In genomic region chr1:165874645-165875044, GRCm38 (mm10) we compare ENCODE assay signal across 20 mouse cellular contexts.
DNase-seq lines count a peak whose midpoint lies in the region; ATAC-seq lines count a peak whose summit lies in the region.
"Had no signal": no experiment of that assay in that cellular context is flagged by ENCODE, and none has a peak within 500 bp of the region (broad histone marks: within the 10 kb centered on the region; RNA-seq: fewer than 3 reads in every experiment).

No protein-coding gene starts in this region.

- no peak overlapping the region for H3K4me3 ChIP-seq in heart, embryonic 11.5 days (ENCODE audit: low read depth, low read length)
- no peak overlapping the region for H3K4me3 ChIP-seq in lung, embryonic 16.5 days (ENCODE audit: low read length)
- no peak overlapping the region for H3K4me3 ChIP-seq in stomach, embryonic 14.5 days (ENCODE audit: low read depth, low read length)
- H3K4me3 ChIP-seq in kidney, embryonic 15.5 days (replicated peaks) = no peak overlapping the region
- H3K4me3 ChIP-seq: embryonic facial prominence, embryonic 10.5 days; erythroblast, embryonic 14.5 days; hindbrain, embryonic 13.5 days; liver, embryonic 15.5 days had no signal

- H3K27me3 ChIP-seq in heart, embryonic 11.5 days (ENCODE audit: control insufficient read depth, insufficient read depth, low read length) = no peaks in the 10 kb centered on the region
- no peaks in the 10 kb centered on the region for H3K27me3 ChIP-seq in lung, embryonic 16.5 days (ENCODE audit: control insufficient read depth, insufficient read depth, low read depth, low read length)
- H3K27me3 ChIP-seq in stomach, embryonic 14.5 days (ENCODE audit: control insufficient read depth, insufficient read depth, low read length) = no peaks in the 10 kb centered on the region
- no peaks in the 10 kb centered on the region for H3K27me3 ChIP-seq in kidney, embryonic 15.5 days
- H3K27me3 ChIP-seq: hindbrain, embryonic 13.5 days; liver, embryonic 15.5 days had no signal

- peaks cover 2% of the 10 kb centered on the region; the same call in 1 of the 2 replicates for H3K36me3 ChIP-seq in heart, embryonic 11.5 days (ENCODE audit: control insufficient read depth, insufficient read depth, low read length)
- H3K36me3 ChIP-seq in lung, embryonic 16.5 days (ENCODE audit: control insufficient read depth, insufficient read depth, low read length) = peaks cover 7% of the 10 kb centered on the region; the same call in 1 of the 2 replicates
- peaks cover 11% of the 10 kb centered on the region for H3K36me3 ChIP-seq in stomach, embryonic 14.5 days (ENCODE audit: control insufficient read depth, insufficient read depth, low read length)
- peaks cover 39% of the 10 kb centered on the region for H3K36me3 ChIP-seq in kidney, embryonic 15.5 days

- 43% methylated on average over 8 of the region's 8 CpGs for WGBS in heart, embryonic 11.5 days (ENCODE audit: insufficient replicate concordance)
- 35% methylated on average over 8 of the region's 8 CpGs for WGBS in lung, embryonic 16.5 days
- 52% methylated on average over 8 of the region's 8 CpGs for WGBS in stomach, embryonic 14.5 days
- 51% methylated on average over 8 of the region's 8 CpGs for WGBS in kidney, embryonic 15.5 days

- peak; percentile 85 for DNase-seq in heart, adult 11 months
- DNase-seq in brain, adult 2 months (ENCODE audit: low read depth, low spot score) = peak; percentile 31
- no peak for DNase-seq in layer of hippocampus, adult 9-11 months
- no peak for DNase-seq in adrenal gland, postnatal 4 days (ENCODE audit: low spot score in 2 of 2)
- DNase-seq: adrenal gland, postnatal 10 days; B cell, adult 2 months; cerebellum, adult 9-11 months; kidney, adult 2 months; kidney, postnatal 36 days; layer of hippocampus, postnatal 36 days; right cerebral cortex, adult 18-20 months; spleen, adult 18-20 months had no signal

- H3K27ac ChIP-seq in heart, embryonic 11.5 days (ENCODE audit: low read depth, low read length) = no peak overlapping the region
- H3K27ac ChIP-seq in lung, embryonic 16.5 days (ENCODE audit: low read length) = no peak overlapping the region; the same call in 1 of the 2 replicates
- no peak overlapping the region for H3K27ac ChIP-seq in stomach, embryonic 14.5 days (ENCODE audit: low read length)
- H3K27ac ChIP-seq in kidney, embryonic 15.5 days = no peak overlapping the region
- H3K27ac ChIP-seq: embryonic facial prominence, embryonic 10.5 days; hindbrain, embryonic 13.5 days; liver, embryonic 15.5 days had no signal

- no peak overlapping the region for H3K9ac ChIP-seq in heart, embryonic 11.5 days (ENCODE audit: low read depth, low read length)
- H3K9ac ChIP-seq in lung, embryonic 16.5 days (ENCODE audit: low read length) = no peak overlapping the region
- no peak overlapping the region for H3K9ac ChIP-seq in stomach, embryonic 14.5 days (replicated peaks; ENCODE audit: low read depth, low read length)
- no peak overlapping the region for H3K9ac ChIP-seq in kidney, embryonic 15.5 days
- H3K9ac ChIP-seq: hindbrain, embryonic 13.5 days; liver, embryonic 15.5 days had no signal

- ATAC-seq in heart, embryonic 11.5 days (replicated peaks; ENCODE audit: insufficient number of reproducible peaks, low FRiP score, low TSS enrichment) = no peak
- peak; percentile 98 for ATAC-seq in lung, embryonic 16.5 days (ENCODE audit: low read depth)
- 0 out of 2 replicates have a peak, but pooled peaks have one; percentile 28 for ATAC-seq in stomach, embryonic 14.5 days (ENCODE audit: insufficient number of reproducible peaks, insufficient read depth, low FRiP score, low read depth)
- ATAC-seq in kidney, embryonic 15.5 days (replicated peaks; ENCODE audit: low FRiP score) = no peak

- peaks cover 5% of the 10 kb centered on the region for H3K4me1 ChIP-seq in heart, embryonic 11.5 days (ENCODE audit: control insufficient read depth, insufficient read depth, low read length)
- 0 out of 2 replicates have a peak, but pooled peaks cover 5% of the 10 kb centered on the region for H3K4me1 ChIP-seq in lung, embryonic 16.5 days (replicated peaks; ENCODE audit: control insufficient read depth, insufficient read depth, low read length)
- no peaks in the 10 kb centered on the region for H3K4me1 ChIP-seq in stomach, embryonic 14.5 days (ENCODE audit: control insufficient read depth, insufficient read depth, low read length)
- no peaks in the 10 kb centered on the region for H3K4me1 ChIP-seq in kidney, embryonic 15.5 days
- H3K4me1 ChIP-seq: liver, embryonic 15.5 days had no signal

- no peak overlapping the region for H3K4me2 ChIP-seq in heart, embryonic 11.5 days
- H3K4me2 ChIP-seq in lung, embryonic 16.5 days (ENCODE audit: low read depth, low read length) = no peak overlapping the region
- no peak overlapping the region for H3K4me2 ChIP-seq in stomach, embryonic 14.5 days (replicated peaks; ENCODE audit: low read depth, low read length)
- H3K4me2 ChIP-seq in kidney, embryonic 15.5 days = no peak overlapping the region
- H3K4me2 ChIP-seq: hindbrain, embryonic 13.5 days; liver, embryonic 15.5 days had no signal

- H3K9me3 ChIP-seq in heart, embryonic 11.5 days (replicated peaks; ENCODE audit: control insufficient read depth, low read length) = no peaks in the 10 kb centered on the region
- no peaks in the 10 kb centered on the region for H3K9me3 ChIP-seq in lung, embryonic 16.5 days (ENCODE audit: control insufficient read depth, low read length)
- no peaks in the 10 kb centered on the region for H3K9me3 ChIP-seq in stomach, embryonic 14.5 days (ENCODE audit: control insufficient read depth, low read depth, low read length)
- no peaks in the 10 kb centered on the region for H3K9me3 ChIP-seq in kidney, embryonic 15.5 days (replicated peaks)
- H3K9me3 ChIP-seq: embryonic facial prominence, embryonic 10.5 days; hindbrain, embryonic 13.5 days; liver, embryonic 15.5 days had no signal

Comparison
In these comparisons a context has a peak if more than half of its experiments do, and no peak if none do; other contexts are left out.
1. DNase-seq: peak in heart, adult 11 months (single experiment) and brain, adult 2 months (single experiment); none in layer of hippocampus, adult 9-11 months (single experiment) and adrenal gland, postnatal 4 days (0 of 2).
2. ATAC-seq: peak in lung, embryonic 16.5 days (single experiment) and stomach, embryonic 14.5 days (single experiment); none in heart, embryonic 11.5 days (single experiment) and kidney, embryonic 15.5 days (single experiment).